Mouse (Mus musculus) MN1 (cell line): ENCODE measurements around the gene Syne2.

ENCODE experiments used
- DNase-seq: peaks from one replicate; pipeline ENCODE4 v3.0.0-alpha.2; 2016; ENCODE audit warnings: low spot score

Syne2 gene

DNA sequence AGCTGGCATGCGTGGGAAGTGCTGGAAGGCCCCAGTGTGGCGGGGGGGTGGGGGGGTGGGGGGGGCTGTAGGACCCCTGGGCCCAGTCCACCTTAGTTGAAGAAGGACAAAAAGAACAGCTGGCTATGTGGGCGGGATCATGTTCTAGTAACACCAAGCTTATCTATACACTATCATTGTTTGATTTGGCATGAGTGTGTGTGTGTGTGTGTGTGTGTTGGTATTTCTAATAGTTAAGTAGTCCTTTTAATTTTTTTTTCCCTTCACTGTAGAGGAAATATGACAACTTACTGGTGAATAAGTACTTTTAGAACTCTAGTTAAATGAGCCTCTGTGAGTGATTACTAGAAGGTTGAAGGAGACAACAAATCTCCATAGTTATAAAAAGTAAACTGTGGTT, 230.0 kb downstream of the Syne2 start:
- no peak for DNase-seq

DNA sequence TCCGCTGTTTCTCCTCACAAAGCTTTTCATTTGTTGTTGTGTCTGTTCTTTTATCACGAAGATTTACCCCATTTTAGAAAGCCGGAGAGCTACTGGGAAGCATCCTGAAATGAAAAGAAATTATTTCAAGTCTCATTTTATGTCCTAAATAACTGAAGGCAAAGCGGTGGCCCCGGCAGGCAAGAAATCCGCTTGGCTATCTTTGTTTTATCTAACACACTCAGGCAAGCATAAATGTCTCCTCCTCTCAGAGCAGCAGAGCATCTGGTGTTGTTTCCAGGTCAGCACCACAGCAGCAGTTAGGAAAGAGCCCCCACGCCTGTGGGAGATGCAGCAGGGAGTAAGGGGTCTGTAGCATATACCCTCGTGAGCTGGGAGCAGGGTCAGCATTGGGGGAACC, 230.7 kb downstream of the Syne2 start:
- no peak for DNase-seq

DNA sequence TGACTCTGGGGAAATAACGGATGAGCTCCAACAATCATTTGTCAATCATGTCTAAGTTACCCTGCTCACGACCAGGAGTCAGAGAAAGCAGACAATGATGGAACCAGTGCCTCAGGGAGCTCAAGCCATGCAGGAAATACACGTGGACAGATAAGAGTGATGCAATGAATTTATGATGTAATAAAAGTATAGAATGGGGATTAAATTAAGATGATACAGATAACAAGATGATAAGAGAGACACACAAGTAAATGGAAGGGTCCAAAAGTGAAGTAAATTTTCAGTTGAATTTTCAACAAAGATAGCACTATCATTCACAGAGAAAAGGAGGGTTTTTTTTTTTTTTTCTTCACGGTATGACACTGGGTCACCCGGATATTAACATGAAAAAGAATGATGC, 231.4 kb downstream of the Syne2 start:
- DNase-seq = no peak

DNA sequence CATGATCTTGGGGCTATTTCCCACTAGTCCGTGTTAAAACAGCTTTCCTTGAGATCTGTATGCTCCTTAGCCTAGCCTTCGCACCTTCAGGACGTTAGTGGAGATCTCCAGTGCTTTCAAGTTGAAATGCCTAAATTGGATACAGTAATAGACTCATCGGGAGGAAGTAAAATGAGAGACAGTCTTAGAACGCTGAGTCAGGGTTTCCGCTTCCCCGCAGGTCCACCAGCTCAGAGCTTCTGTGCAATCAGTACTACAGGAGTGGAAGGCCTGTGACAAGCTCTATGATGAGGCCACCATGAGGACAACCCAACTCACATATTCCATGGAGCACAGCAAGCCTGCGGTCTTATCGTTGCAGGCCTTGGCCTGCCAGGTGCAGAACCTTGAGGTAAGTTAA, 233.9 kb downstream of the Syne2 start:
- no peak for DNase-seq

DNA sequence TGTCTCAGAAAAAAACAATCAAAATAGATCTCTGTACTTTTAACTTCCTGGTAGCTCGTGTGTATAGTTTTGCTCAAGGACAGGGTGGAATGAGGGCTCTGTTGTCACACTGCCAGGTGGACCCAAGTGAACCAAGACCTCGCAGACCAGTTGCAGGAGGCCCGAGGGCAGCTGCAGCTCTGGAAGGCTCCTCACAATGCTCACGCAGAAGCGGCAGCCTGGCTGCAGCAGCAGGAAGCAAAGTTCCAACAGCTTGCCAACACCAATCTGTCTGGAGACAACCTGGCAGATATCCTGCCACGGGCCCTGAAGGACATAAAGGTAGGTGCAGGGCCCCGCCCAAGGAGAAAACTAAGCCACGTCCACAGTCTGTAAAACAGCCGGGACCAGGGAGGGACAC, 236.7 kb downstream of the Syne2 start:
- DNase-seq = no peak

DNA sequence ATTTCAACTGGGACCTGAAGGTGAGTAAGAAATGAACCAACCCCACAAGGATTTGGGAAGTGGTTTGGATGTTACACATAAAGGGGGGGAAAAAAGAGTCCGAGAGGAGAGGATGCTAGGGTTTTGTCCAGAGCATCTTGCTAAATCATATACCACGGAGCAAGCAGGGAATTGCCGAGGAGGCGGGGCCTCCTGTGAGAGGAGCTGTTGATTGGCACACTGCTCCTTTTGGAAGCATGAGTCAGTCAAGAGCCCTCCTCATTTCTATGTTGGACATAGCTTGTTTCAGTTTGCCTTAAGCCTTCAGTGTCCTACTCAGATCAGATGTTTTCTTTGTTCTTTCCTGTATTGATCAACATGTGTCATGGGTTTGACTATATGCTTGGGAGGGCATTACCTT, 245.1 kb downstream of the Syne2 start:
- DNase-seq = no peak

DNA sequence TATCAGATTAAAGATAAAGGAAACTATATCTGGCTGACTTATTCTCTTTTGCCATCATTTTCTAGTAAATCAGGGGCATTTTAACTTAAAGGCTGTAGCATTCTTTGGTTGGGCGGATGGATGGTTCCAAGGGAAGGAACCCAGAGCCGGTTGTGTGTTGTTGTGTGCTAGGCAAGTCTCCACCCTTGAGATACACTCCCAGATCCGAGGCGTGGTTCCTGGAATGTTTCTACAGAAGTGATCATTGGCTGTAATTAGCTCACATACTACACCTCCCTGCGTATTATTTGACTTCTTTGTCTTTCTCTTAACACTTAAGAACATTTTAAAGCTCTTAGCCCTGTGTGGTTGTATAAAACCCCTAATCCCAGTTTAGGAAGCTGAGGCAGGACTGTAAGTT, 252.5 kb downstream of the Syne2 start:
- no peak for DNase-seq

DNA sequence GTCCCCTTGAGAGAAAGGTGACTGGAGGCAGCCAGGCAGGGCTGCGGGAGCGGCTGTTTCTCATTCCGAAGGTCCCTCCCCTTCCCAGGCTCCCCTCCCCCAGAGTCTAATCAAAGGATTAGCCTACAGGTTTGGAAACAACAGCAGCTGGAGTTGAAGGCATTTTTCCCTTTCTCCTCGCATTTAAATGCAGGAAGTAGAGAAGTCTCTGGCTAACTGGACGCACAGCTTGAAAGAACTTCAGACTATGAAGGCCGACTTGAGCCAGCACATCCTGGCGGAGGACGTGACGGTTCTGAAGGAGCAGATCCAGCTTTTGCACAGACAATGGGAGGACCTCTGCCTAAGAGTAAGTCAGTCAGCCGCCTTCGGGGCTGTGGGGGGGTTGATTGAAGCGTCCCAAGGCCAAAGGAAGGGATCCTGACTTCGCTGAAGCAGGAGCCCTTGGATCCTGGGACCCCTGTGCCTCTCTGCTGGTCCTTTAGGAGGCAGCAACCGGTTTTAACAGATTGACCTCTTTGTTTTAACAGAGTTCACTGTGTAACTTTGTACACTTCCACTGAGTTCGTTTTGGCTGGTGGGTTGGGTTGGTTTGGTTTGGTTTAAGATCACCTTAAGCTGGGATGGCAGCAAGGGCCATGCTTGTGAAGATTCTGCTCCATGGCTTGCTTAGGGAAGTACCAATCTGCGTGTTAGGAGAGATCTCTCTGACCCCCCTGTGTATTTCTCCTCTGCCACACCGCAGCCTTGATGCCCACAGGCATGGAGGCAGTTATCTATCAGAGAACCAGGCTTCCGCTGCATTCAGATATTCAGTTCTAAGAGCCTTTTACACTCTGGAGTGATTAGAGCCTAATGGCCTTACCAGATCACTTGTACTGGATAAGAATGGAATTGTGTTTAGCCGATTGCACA, 254.3 kb downstream of the Syne2 start:
- DNase-seq = no peak

DNA sequence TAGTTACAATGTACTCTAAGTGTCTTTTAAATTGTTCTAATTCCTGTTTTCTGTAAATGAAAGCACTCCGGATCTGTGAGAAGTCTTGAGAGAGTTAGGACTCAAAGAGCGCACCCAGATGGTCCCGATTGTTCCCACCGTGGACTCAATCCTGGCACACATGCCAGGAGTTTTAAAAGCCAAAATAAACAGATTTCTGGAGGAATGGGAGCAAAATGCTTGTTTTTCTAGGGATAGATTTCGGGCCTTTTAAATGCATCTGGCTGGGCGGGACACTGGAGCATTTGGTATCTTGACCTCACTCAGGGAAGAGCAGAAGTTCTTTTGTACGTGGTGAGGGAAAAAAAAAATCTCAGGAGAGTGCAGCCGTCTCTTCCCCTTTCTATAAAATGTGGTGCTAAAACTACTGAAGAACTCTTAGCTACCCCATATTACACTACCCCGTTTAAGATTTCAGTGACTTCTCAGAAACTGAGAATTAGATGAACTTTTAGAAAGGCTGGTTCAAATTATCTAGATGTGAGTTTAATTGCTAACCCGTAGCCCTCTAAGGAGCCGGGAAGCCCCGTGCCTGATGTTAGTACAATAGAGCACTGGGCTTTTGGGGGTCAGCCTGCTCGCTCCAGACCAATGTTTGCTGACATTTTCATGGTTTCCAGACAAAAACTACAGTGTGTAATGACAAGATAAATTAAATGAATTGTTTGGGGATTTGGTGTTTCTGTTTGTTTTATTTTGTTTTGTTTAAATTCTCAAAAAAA, 255.3 kb downstream of the Syne2 start:
- no peak for DNase-seq

DNA sequence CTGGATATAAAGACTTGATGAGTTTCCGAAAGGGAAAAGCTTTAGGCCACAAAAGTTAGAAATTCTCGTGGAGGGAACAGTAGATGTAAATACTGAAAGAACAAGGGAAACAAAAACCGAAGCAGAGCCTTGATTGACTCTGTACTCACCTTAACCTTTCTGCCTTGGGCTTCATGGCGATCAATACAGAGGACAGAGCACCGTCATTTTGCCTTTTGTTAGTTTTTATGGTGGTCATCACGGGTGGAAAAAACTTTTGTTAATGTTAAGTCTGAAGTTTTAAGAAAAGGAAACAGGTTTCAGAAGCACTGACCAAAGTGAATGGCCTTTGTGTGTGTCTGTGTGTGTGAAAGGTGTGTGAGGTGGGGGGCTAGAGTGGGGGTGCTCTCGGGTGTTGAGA, 256.0 kb downstream of the Syne2 start:
- DNase-seq = no peak

DNA sequence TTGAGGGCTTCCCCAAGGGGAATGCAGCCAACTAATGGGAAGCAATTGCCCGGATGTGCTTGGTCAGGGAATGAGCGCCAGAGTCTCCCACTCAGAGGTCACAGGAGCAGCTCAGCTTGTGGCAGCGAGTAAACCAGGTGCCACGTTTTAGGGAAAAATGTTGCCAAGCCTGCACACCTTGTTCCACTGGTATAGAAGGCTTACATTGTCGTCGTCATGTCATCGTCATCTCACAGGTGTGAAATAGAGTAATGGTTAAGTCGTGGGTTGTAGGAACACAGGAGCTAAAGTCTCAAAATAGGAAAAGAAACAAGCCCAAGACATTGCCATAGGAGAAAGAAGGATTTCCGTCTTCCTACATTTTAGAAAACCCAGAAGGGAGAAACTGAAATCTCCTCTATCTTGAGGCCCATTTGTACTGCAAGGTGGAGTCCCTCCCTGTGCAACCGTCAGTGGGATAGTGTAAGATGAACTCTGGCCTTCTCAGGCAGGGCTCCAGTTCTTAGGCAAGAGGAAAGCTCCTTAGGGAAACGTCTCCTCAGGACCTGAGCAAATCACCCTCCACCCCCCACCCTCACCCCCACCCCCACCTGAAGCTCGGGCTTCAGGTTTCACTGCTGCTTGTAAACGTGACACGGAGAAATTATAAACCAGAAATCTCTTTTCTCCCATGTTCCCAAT, 263.1 kb downstream of the Syne2 start:
- no peak for DNase-seq

DNA sequence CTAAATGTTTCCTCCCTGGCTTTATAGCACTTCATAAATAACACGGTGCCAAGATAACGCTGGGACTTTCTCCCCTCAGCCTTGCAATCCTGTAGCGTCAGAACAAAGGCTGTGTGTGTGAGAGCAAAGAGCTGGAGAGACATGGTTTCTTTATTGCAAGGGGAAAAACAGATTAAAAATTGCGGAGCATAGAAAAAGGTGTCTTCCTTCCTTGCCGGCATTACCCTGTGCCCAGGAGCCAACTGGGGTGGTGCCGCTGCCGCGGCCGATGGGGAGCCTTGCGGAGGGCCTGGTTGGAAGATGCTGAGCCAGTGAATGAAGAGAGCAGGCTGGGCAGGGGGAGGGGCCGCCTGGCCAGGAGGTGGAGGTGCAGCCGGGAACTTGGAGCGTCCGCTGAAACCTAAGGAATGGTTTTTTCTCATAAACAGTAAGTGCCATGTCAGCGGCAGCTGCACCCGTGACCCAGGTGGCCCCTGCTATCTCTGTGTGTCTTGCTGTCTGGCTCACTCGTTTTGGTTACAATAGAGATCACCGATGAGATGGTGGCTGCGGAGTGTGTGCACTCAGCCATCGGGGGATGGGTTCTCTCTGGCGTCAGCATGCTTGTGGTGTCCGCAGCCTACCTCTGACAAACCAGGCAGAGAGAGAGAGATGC, 263.8 kb downstream of the Syne2 start:
- no peak for DNase-seq

DNA sequence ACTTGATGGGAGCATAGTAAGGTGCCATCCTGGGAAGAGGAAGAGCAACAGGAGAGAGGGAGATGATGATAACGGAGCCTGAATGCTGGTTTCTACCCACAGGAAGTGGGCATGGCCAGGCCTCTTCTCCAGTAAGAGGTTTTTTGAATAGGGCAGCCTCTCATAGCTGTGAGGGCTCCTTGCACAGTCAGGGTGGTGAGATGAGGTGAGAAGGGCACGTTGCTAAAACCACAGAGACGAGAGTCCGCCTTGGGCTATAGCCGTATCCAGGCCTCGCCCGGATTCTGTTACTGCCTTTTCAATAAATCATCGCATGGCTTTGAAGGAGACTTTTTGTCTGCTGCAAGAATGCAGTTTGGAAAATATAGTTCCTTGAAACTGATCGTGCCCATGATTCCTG, 267.1 kb downstream of the Syne2 start:
- DNase-seq = no peak

DNA sequence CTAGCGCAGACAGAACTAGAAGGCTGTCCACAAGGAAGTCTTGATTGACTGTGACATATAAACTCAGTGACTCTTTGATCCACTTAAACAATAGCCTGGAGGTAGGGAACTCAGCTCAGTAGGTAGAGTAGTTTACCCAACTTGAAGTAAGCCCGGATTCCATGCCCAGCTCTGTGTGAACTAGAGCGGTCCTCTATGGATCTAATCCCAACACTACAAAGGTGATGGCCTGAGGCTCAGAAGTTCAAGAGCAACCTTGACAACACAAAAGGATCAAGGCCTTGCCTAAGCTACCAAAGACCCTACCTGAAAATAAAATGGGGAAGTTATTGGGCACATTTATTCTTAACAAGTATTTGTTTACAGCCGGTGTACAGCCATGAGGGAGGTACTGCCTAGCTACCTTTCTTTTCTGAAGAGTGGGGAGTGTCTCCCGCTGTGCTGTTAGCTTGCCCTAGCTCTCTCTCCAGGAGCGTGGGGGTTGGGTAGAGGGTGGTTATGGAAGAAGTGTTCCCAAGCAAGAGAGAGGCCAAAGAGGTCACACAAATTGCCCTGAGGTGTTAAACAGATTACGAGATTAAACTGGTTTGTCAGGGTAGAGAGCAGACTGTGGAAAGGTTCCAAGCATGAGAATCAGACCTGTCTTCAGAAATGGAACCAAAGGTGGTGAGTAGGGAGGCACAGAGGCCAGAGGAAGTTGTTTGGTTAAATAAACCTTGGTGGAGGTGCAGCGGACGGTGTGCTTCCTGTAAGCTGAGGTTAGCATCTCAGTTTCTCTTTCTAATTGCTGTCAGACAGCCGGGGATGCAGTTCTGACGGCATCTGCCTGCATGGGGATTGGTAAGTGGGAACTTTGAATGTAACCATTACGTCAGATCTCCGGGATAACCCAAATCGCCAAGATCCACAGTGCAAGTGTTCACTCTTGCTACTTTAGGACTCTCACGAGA, 268.3 kb downstream of the Syne2 start:
- DNase-seq = no peak

DNA sequence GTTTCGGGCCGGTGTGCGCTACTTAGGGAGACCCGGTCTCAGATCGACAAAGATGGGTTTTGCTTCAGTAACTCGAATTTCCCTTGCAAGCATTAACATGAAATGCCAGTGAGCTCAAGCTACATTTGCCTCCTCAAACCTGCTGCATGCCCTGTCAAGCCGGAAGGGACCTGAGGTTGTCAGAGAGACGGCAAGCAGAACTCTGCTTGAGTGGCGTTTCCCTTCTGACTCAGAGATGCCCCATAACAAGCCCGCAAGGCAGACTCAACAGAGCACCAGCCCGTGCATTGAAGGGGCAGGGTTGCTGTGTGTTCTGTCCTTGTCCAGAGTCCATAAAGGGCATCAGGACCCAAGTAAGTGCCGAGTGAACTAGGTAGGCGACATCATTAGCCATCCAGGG, 269.1 kb downstream of the Syne2 start:
- DNase-seq = no peak

DNA sequence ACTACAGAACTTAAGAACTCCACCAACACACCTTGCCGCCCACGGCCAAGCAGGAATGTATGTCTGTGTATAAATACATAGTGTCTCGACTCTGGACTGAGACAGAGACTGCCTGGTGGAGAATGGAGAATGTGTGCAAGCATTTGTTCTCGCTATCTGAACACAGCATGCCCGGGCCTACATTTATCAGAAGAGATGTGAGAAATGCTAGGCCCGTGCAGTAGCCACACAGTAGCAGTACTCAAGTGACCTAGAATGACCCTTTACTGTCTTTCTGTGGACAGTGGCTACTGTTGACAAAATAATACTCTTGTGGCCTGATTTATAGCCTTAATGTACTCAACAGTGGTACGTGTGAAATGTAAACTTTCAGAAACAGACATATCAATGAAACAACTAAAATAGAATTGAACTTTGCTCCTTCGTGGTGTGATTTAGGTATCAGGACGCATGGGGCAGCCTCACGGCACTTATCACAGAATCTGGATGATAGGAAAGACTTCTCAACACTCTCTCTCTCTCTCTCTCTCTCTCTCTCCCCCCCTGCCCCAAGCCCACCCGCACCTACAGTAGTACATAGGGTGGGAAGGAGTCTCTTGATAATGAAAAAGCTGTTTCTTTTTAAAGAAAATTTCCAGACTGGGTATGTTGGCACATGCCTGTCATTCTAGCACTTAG, 275.0 kb downstream of the Syne2 start:
- no peak for DNase-seq

DNA sequence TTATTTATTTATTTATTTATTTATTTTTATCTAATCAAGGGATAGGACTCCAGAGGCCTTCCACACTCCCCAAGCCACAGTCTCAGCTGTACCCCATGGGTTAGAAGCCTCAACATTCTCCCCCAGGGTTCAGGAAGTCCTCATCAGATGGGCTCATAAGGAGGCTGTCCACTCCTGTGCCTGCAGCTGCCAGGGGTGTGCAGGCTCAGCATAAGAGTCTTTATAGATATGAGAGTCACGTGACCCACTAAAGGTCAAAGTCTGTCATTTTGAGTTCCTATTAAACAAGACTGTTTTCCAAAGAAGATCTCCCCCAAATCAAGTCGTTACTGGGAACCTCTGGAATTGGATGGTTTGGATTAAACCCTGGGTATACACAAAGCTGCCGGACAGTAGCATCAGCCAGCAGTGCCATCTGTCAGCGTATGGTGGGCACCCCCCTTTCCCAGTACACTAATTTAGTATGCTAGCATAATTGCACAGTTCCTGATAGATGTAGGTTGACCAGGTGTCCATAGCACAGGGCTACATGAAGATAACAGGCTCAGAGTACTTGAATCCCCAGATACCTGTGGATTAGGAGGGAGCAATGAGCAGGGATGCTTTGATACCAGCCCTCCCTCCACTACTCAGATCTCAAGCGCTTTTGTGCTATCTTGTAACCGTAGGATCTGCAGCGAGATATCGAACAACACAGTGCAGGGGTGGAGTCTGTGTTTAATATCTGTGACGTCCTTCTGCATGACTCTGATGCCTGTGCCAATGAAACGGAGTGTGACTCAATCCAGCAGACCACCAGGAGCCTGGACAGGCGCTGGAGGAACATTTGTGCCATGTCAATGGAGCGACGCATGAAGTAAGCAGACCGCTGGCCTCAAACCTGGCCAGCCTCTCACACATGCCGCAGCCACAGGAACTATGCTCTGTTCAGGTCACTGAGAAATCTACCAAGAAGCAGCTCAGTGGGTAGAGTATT, 276.0 kb downstream of the Syne2 start:
- DNase-seq = no peak

DNA sequence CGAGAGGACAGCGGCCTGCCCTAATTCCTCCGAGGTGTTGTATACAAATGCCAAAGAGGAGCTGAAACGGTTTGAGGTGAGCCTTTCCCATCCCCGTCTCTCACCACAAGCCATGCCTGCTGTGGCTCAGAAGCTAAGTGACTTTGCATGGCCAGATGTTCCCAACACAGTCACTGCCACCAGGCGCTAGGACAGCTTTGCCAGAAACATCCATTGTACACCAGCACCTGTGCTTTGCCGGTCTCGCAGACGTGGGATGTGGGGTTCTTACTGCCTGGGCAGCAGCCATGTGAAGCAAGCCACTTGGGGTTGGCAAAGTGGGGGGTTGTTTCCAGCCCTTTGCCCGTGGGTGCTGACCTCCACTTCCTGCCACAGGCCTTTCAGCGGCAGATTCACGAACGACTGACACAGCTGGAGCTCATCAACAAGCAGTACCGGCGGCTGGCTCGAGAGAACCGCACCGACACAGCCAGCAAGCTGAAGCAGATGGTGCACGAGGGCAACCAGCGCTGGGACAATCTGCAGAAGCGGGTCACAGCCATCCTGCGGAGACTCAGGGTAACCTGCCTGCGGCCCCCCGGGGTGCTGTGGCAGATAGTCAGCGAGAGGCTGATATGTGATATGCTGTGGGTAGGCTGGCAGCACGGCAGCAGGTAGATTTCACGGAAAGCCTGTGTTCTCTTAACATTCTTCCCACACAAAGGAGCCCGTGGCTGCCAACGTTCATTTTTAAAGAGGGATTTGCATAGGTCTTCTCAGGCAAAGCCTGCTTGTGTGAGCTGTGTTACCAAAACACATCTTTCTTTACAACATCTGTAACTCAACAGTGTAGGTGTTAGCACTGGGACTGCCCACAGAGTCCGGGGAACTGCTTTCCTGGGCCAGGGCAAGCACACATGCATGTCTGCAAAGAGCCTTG, 277.4 kb downstream of the Syne2 start:
- no peak for DNase-seq
